Mouse (Mus musculus): Measurements from ENCODE around the gene Kctd6. TPM values are rescaled to one million over a fixed set of nuclear protein-coding genes. Genes with fewer than 3 reads are reported as not detected.

Kctd6 gene
- total and polyA plus RNA-seq, 3 experiments, result 2.9 to 4.2 (median 3.8) TPM

DNA sequence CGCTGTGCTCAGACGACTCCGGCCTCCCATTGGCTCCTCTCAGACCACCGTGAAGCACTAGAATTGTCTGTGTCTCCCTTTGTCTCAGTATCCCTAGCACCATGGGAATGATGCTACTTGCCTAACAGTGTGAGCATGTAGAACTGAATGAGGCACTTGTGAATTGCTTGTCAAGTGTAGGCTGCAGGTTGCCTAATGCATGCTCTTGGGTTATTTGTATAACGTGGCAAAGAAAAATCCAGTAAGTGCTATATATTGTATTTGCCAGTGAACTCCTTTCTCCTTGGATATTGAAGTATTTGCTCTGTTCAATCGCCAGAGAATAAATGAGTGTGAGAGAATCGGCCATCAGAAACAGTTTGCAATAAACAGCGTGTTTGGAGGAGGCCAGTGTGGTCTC is 32.9 kb downstream of the Kctd6 start:
- no peak overlapping the region for H3K4me2 ChIP-seq (ENCODE audit: insufficient read depth, low read depth, poor library complexity, severe bottlenecking)
- H3K27me3 ChIP-seq (replicated peaks), result no peaks in the 10 kb centered on the region
- H3K79me2 ChIP-seq (replicated peaks; ENCODE audit: control insufficient read depth, extremely low read depth, insufficient read depth, poor library complexity, severe bottlenecking), result no peaks in the 10 kb centered on the region
- no peaks in the 10 kb centered on the region for H3K4me1 ChIP-seq (ENCODE audit: control insufficient read depth in 1 of 2, insufficient read depth in 2 of 2)
- no peak overlapping the region for H3K27ac ChIP-seq (ENCODE audit: insufficient read depth, low read depth)
- H3K36me3 ChIP-seq (replicated peaks in 1 of 2; ENCODE audit: control insufficient read depth in 1 of 2, insufficient read depth in 1 of 2, low read length in 1 of 2), result no peaks in the 10 kb centered on the region
- in situ Hi-C loops (cut with MboI; ENCODE audit: low pct_ligation_motif_present, low pct_unique_long_range_greater_than_20kb, low sequenced_read_pairs) (no loop called here), dilution Hi-C loops (cut with MboI; ENCODE audit: extremely low pct_ligation_motif_present, extremely low pct_unique_long_range_greater_than_20kb, low sequenced_read_pairs) (no loop called here)
- no peaks in the 10 kb centered on the region for H3K9me3 ChIP-seq (replicated peaks; ENCODE audit: low read length)
- H3K9ac ChIP-seq (ENCODE audit: insufficient read depth, low read depth), result no peak overlapping the region
- no peak overlapping the region for H3K4me3 ChIP-seq (replicated peaks in 1 of 3; ENCODE audit: low read depth in 2 of 3, low read length in 2 of 3, poor library complexity in 1 of 3)
- no peak for TF ChIP-seq RAD21 (IDR thresholded peaks at IDR 0.05; ENCODE audit: low read depth, low read length)
- no peak for DNase-seq (ENCODE audit: extremely low read depth)

DNA sequence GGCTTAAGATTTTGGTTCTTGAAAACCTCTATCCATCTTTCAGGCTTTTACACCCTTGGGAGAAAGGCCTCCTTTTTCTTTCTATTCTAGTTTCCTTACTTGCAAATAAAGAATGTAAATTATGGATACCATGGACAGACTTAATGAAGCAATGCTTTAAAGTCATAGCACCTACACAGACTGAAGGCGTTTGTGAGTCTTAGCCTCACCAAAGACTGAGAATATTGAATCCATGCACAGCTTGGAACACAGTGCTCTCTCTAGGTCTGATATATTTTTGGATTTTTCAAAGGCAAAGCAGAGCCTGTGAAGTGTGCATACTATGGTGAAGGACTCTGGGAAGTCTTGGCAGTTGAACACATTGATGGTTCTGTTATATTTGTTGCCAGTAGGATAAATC is 35.3 kb downstream of the Kctd6 start:
- in situ Hi-C loops (cut with MboI; ENCODE audit: low pct_ligation_motif_present, low pct_unique_long_range_greater_than_20kb, low sequenced_read_pairs), result no loop called here
- no peaks in the 10 kb centered on the region for H3K9me3 ChIP-seq (replicated peaks; ENCODE audit: low read length)
- H3K79me2 ChIP-seq (replicated peaks; ENCODE audit: control insufficient read depth, extremely low read depth, insufficient read depth, poor library complexity, severe bottlenecking), result no peaks in the 10 kb centered on the region
- H3K4me1 ChIP-seq (ENCODE audit: control insufficient read depth in 1 of 2, insufficient read depth in 2 of 2), result peaks cover 0 to 11% of the 10 kb centered on the region in 2 experiments; a peak in 2 of 4 replicates
- H3K4me2 ChIP-seq (ENCODE audit: insufficient read depth, low read depth, poor library complexity, severe bottlenecking), result no peak overlapping the region
- no peaks in the 10 kb centered on the region for H3K36me3 ChIP-seq (replicated peaks in 1 of 2; ENCODE audit: control insufficient read depth in 1 of 2, insufficient read depth in 1 of 2, low read length in 1 of 2)
- DNase-seq (ENCODE audit: extremely low read depth), result no peak
- TF ChIP-seq UBTF (IDR thresholded peaks at IDR 0.05; ENCODE audit: low read depth, low read length) (no peak), CHD2 (IDR thresholded peaks at IDR 0.05; ENCODE audit: low read length) (no peak), POLR2AphosphoS2 (IDR thresholded peaks at IDR 0.05; ENCODE audit: low read depth, low read length) (no peak)
- H3K27me3 ChIP-seq (replicated peaks), result no peaks in the 10 kb centered on the region
- no peak overlapping the region for H3K9ac ChIP-seq (ENCODE audit: insufficient read depth, low read depth)
- H3K27ac ChIP-seq (ENCODE audit: insufficient read depth, low read depth), result no peak overlapping the region
- dilution Hi-C loops (cut with MboI; ENCODE audit: extremely low pct_ligation_motif_present, extremely low pct_unique_long_range_greater_than_20kb, low sequenced_read_pairs), result no loop called here
- H3K4me3 ChIP-seq (replicated peaks in 1 of 3; ENCODE audit: low read depth in 2 of 3, low read length in 2 of 3, poor library complexity in 1 of 3), result no peak overlapping the region

DNA sequence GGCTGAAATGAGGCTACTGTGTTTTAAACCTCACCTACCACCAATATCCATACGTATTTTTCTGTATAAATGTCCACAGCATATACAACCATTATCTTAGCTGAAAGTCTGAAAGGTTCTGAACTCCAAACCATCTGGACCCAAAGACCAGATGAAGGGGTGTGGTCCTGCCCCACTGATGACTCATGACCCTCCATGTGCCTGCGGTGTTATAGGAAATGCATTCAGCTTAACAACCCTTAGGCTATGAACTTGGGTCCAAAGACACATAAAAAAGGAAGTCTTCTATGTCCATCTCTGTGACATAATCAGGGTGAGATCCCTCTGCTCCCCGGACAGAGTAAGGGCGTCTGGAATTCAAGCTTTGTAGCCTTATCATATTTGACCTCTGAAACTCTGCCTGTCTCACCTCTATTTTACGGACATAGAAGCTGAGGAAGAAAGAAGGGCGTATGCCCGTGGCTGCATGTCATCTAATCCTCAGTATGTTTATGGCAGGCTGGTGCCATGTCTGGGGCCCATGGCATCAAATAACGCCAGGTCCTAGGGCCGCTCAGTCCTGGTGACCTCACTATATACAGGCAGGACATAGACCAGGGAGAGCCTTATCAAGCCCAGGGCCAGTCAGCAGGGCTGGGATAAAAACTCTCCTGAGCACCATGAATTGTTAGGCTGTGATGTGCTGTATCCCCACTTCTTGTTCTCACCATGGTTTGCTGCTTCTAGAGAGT is 36.4 kb downstream of the Kctd6 start:
- H3K36me3 ChIP-seq (replicated peaks in 1 of 2; ENCODE audit: control insufficient read depth in 1 of 2, insufficient read depth in 1 of 2, low read length in 1 of 2), result no peaks in the 10 kb centered on the region
- H3K9ac ChIP-seq (ENCODE audit: insufficient read depth, low read depth), result no peak overlapping the region
- in situ Hi-C loops (cut with MboI; ENCODE audit: low pct_ligation_motif_present, low pct_unique_long_range_greater_than_20kb, low sequenced_read_pairs), result no loop called here
- peaks cover 0 to 14% of the 10 kb centered on the region in 2 experiments; a peak in 2 of 4 replicates for H3K4me1 ChIP-seq (ENCODE audit: control insufficient read depth in 1 of 2, insufficient read depth in 2 of 2)
- H3K27me3 ChIP-seq (replicated peaks), result no peaks in the 10 kb centered on the region
- no peaks in the 10 kb centered on the region for H3K9me3 ChIP-seq (replicated peaks; ENCODE audit: low read length)
- TF ChIP-seq KAT2A (IDR thresholded peaks at IDR 0.05; ENCODE audit: insufficient replicate concordance, low read length), result no peak
- no peak for TF ChIP-seq IRF4 (IDR thresholded peaks at IDR 0.05; ENCODE audit: low read depth, low read length)
- no peak for TF ChIP-seq ZMIZ1 (IDR thresholded peaks at IDR 0.05; ENCODE audit: low read depth, low read length)
- no peak for TF ChIP-seq E2F4 (IDR thresholded peaks at IDR 0.05; ENCODE audit: insufficient replicate concordance, low read depth, low read length)
- no peak for TF ChIP-seq UBTF (IDR thresholded peaks at IDR 0.05; ENCODE audit: low read depth, low read length)
- TF ChIP-seq NRF1 (IDR thresholded peaks at IDR 0.05; ENCODE audit: low read depth, low read length), result no peak
- no peak for TF ChIP-seq CHD2 (IDR thresholded peaks at IDR 0.05; ENCODE audit: low read length)
- no peak for TF ChIP-seq HCFC1 (IDR thresholded peaks at IDR 0.05; ENCODE audit: low read depth, low read length)
- no peak for TF ChIP-seq SIN3A (IDR thresholded peaks at IDR 0.05; ENCODE audit: low read length)
- TF ChIP-seq NELFE (IDR thresholded peaks at IDR 0.05; ENCODE audit: low read depth, low read length), result no peak
- no peak for TF ChIP-seq TBP (conservative IDR thresholded peaks at IDR 0.05; ENCODE audit: low read depth, low read length)
- TF ChIP-seq USF2 (conservative IDR thresholded peaks at IDR 0.05; ENCODE audit: low read depth, low read length), result no peak
- no peak for TF ChIP-seq JUN (IDR thresholded peaks at IDR 0.05; ENCODE audit: insufficient read depth, low read depth, low read length)
- no peak for TF ChIP-seq RCOR1 (conservative IDR thresholded peaks at IDR 0.05; ENCODE audit: low read depth, low read length)
- TF ChIP-seq ZC3H11A (IDR thresholded peaks at IDR 0.05; ENCODE audit: low read depth, low read length), result no peak
- TF ChIP-seq POLR2A (IDR thresholded peaks at IDR 0.05; ENCODE audit: low read depth, low read length), result no peak
- DNase-seq (ENCODE audit: extremely low read depth), result no peak
- H3K79me2 ChIP-seq (replicated peaks; ENCODE audit: control insufficient read depth, extremely low read depth, insufficient read depth, poor library complexity, severe bottlenecking), result no peaks in the 10 kb centered on the region
- H3K27ac ChIP-seq (ENCODE audit: insufficient read depth, low read depth), result no peak overlapping the region
- no peak overlapping the region for H3K4me3 ChIP-seq (replicated peaks in 1 of 3; ENCODE audit: low read depth in 2 of 3, low read length in 2 of 3, poor library complexity in 1 of 3)
- no peak overlapping the region for H3K4me2 ChIP-seq (ENCODE audit: insufficient read depth, low read depth, poor library complexity, severe bottlenecking)
- dilution Hi-C loops (cut with MboI; ENCODE audit: extremely low pct_ligation_motif_present, extremely low pct_unique_long_range_greater_than_20kb, low sequenced_read_pairs), result no loop called here
